Mouse (Mus musculus) left cerebral cortex, postnatal 10 days (tissue): ENCODE data around the gene Rac2. TPM values are rescaled to one million over a fixed set of nuclear protein-coding genes. Genes with fewer than 3 reads are reported as not detected.

Source experiments
- DNase-seq, 2 experiments: peaks; one replicate each; pipeline ENCODE4 v3.0.0; 2021 to 2022; ENCODE audit warnings: low spot score in 2 of 2, mixed read lengths in 1 of 2; ENCODE audit errors: extremely low spot score in 1 of 2
- intact Hi-C: fragments of 180-260 bp; cut with DNase I; formaldehyde crosslinking; loops from one replicate; pipeline ENCODE4 v1.15.1; 2025
- total RNA-seq, 2 experiments: library from RNA; stranded (reverse); gene quantifications; 2 replicates each; pipeline ENCODE4 v1.2.3; 2021

The Rac2 gene
- total RNA-seq, result 1 to 10 TPM; 1.6 to 2.1 TPM

DNA sequence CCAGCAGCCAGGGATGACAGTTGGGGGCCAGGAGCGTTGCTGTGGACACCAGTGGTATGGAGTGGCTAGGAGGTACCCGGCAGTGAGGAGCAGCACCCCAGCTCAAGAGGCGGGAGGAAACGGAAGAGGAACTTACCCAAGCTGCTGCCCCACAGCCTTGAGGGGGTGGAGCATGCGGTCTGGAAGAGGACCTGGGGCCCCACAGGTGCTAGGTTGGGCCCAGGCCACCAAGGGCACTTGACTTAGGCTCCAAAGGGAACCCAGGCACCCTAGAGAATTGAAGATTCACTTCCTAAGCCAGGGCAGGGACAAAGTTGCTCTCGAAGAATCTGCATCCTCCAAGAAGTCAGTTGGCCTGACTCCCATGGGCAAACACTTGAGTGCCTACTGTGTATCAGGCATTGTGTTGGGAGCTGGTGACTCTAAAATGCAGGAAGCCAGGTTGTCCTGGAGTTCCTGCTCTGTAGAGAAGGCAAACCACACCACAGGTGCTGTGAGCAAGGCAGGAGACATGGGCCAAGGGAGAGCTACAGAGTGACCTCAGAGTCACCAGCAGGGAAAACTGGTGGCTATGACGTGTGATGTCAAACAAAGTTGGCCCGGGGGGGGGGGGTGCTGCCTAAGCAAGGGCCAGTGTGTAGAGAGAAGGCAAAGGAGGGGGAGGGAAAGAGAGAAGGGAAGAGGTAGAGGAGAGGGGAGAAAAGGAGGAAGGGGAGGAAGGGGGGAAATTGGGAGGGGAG lies at the start of gene Rac2:
Gene Rac2, minus strand, starts transcription at position 126 of the 740 bp plus-strand sequence.
- DNase-seq, result no peak
- intact Hi-C loops, result no loop called here

DNA sequence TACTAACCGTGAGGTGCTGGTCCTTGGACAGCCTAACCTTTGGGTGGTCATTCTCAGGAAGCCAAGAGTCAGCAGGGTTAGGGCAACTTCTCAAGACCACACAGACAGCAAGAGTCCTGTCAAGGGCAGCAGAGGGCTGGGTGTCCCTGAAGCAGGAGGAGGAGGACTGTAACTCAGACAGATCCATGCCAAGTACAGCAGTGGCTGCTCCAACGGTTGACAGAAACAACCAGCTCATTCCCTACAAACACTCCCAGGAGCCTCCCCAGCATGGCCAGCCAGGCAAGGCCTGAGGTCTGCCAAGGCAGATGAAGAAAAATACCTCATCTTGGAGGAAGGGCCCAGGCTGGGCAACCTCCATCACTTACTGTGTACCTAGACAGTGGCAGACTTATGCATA lies 44.4 kb upstream of the Rac2 start:
- intact Hi-C loops, result no loop called here
- no peak for DNase-seq

- no peak for DNase-seq
- intact Hi-C loops, result no loop called here
Observed at GRCm38 (mm10) chr15:78614536-78614935, 42.0 kb upstream of the Rac2 start.

DNA sequence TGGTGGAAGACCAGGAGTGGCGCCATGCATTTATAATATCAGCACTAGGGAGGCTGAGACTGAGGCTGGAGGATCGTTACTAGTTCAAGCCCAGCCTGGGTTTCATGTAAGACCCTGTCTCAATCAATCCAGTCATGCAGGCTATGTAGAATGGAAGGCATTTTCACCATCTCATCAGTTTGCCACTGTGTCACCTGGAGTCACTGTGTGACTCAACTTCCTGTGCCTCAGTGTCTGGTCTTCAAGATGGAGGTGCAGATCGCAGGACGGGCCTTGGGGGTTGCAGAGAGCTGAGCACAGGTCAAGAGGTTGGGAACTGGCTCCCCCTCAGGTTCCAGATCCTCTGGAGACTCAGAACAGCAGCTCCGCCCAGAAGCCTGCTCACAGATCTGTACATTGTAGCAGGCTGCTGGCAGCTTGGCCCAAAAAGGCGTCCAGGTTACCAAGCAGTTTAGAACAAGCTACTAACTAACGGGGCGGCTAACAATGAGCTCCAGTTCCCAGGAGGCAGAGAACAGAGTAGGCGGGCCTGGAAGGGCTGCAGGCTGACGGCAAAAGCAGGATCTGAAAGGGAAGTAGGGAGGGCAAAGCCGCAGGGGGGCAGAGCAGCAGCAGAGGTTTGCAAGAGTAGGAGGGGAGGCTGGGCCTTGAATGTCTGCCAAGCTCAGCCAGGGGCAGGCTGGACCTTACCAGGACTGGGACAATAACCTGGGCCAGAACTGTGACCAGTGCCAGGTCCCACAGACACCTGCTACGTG lies 38.3 kb upstream of the Rac2 start:
- intact Hi-C loops, result no loop called here
- DNase-seq, result peak; percentile 31 to 78

DNA sequence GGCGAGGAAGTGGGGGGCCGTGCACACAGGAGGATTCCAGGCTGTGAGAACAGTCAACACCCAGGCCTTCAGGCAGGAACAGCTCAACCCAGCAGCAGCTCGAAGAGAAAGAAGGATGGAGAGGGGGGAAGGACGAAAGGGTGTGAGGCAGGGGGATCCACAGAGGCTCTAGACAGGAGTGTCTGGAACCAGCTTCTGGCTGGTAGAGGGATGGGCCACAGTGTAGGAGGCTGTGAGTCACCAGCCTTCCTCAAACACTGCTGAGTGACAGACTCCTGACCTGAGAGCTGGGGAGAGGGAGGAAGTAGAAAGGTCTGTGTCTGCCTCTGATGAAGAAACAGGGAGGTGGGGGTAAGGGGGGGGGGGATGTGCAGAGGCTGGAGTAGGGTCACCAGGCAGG lies 34.9 kb upstream of the Rac2 start:
- no peak for DNase-seq
- intact Hi-C loops, result no loop called here

- intact Hi-C loops, result no loop called here
- DNase-seq, result peak; percentile 39 to 47
Observed at GRCm38 (mm10) chr15:78606059-78606458, 33.5 kb upstream of the Rac2 start.

GRCm38 (mm10) chr15:78605371-78605791 lies 32.8 kb upstream of the Rac2 start:
- intact Hi-C loops, result no loop called here
- no peak for DNase-seq

- no peak for DNase-seq
- intact Hi-C loops, result no loop called here
Observed at GRCm38 (mm10) chr15:78604255-78604654, 31.7 kb upstream of the Rac2 start.

DNA sequence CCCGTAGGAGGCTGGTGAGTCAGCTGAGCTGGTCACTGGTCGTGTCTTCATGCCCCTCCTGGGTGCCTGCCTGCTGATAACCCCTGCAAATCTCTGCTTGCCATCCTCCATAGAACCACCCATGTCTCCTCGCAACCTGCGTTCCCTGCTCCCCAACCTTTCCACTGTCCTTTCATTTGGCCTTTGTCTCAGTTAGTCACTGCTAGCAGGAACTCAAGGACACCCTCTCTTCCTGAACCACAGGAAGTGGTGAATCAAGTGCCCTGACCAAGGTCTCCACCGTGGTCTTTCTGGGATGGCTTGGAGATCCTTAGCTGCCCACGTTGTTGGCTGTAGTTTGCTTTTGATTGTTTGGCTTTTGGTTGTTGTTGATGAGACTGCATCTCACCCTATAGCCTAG lies 28.6 kb upstream of the Rac2 start:
- intact Hi-C loops, result no loop called here
- no peak for DNase-seq

GRCm38 (mm10) chr15:78599529-78600193 lies 27.1 kb upstream of the Rac2 start:
- intact Hi-C loops, result no loop called here
- no peak for DNase-seq

GRCm38 (mm10) chr15:78599124-78599523 lies 26.5 kb upstream of the Rac2 start:
- intact Hi-C loops, result no loop called here
- peak in 1 of 2 experiments; percentile 52 for DNase-seq

DNA sequence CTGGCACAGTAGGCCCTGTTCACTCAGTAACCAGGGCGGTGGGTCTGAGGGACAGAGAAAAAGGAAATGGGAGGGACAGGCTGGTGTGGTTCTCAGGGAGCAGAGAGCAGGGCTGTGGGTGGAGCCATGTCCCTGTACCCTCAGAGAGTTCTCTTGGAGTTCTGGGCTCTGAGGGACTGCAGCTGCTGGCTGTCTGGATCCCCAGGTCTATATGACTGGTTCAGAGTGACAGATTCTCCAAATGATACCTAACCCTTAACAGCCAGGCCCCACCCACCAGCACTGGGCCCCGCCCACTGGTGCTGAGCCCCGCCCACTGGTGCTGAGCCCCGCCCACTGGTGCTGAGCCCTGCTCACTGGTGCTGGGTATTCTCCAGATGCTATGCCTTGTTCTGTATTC lies 25.1 kb upstream of the Rac2 start:
- intact Hi-C loops, result no loop called here
- DNase-seq, result peak in 1 of 2 experiments; percentile 35

GRCm38 (mm10) chr15:78596914-78597313 lies 24.3 kb upstream of the Rac2 start, which contains the start of gene Cyth4:
TSS of gene Cyth4 (plus strand) at chr15:78597047.
- DNase-seq, result peak in 1 of 2 experiments; percentile 86
- intact Hi-C loops, result no loop called here

- intact Hi-C loops, result no loop called here
- no peak for DNase-seq
Observed at GRCm38 (mm10) chr15:78596504-78596903, 23.9 kb upstream of the Rac2 start.

DNA sequence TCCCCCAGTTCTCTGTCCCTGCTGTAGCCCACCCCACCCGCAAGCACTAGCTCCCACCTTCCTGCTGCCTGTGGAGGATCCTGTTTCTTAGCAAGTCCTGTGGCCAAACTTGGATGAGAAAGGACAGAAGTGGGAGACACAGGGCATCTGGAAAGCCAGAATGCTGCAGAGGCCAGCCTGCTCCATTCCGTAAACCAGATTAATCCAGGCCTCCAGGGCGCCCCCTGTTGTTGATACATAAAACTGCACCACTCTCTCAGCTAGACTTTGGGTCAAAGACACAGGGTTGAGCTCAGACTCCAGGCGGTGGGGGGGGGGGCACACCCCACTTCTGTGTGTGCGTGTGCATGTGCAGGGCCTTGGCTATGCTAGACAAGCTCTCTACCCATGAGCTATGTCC lies 22.9 kb upstream of the Rac2 start:
- no peak for DNase-seq
- intact Hi-C loops, result no loop called here

- intact Hi-C loops, result no loop called here
- no peak for DNase-seq
Observed at GRCm38 (mm10) chr15:78594831-78595230, 22.2 kb upstream of the Rac2 start.

DNA sequence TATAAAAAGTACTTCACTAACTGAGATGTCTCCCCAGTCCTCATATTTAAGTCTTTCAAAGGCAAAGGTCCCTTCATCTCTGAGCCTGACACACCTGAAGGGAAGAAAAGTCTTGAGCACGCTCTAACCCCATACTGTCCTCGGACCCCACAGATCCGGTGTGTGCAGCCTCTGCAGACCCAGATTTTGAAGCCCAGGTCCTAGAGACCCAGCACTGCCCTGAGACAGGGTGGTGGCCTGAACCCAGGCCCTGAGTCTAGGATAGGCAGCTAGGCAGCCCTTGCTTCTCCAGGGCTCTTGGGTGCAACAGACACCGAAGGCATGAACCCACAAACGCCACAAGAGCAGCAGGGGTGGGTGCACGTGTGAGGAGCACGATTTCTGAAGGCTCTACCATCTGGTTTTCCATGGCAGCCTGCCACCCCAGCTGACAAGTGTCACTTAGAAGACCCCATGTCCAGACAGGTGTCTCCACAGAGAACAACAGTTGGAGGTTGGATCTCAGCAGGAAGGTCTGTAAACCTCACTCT lies 21.4 kb upstream of the Rac2 start:
- intact Hi-C loops, result no loop called here
- no peak for DNase-seq

DNA sequence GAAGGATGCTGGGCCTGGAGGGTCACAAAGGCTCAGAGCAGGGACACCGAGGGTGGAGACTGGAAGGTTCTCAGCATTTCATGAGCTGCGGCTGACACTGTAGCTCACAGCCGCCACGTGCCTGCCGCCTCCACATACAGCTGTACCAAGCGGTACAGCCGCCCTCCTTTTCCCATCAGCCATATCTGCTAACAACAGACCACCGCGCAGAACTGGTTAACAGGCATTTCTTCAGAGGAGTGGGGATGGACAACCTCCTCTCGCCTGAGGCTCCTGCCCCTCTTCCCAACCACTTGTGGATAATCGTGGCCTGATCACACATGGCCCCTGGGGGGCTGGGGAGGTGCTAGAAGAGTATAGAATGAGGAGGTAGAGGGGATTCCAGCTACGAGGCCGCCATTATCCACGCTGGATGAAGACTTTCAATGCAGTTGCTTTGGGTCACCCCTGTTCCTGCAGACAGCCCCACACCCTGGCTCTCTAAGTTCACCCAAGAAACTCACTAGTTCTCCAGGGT lies 19.9 kb upstream of the Rac2 start:
- no peak for DNase-seq
- intact Hi-C loops, result no loop called here

DNA sequence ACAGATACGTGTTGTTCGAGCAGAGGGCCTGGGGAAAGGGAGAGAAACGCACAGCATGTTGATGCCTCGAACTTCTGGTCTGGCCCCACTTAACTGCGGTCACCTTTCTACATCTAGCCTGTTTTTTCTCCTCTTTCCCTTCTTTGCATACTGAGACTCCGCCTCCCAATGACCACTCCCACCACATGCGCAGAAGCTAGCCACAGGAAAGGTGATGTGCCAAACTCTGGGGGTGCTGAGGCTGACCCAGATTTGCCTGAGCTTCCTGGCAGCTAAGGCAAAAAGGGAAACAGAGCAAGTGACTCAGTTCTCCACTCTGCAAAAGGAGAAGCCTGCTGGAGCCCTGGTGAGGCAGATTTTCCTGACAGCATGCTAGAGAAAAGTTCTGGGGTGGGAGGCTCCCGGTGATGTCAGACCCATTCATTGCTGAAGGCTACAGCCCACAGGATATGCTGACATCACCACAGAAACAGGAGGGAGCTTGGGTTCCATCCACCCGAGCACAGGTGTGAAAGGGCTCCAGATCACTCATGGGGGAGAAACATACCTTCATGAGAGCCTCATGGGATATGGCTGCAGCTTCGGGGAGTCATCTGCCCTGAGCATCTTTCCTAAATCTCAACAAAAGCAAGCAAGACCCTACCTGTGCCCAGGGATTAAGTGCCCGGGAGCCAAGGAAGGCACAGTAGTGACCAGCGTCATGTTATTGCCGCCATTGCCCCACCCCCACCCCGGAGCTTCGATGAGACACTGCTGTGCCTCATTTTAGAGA lies 19.3 kb upstream of the Rac2 start:
- DNase-seq, result no peak
- intact Hi-C loops, result no loop called here
